Mouse (Mus musculus): ENCODE measurements at regions not wholly inside any gene's neighbourhood (a gene's known extent, or its start where the extent isn't known, plus 50 kb on each side); places are given as distances from the start of the nearest gene placed in this dataset.

- WGBS, result 11% methylated on average over 1 of the region's 1 CpGs
- Histone ChIP-seq H3K36me3 (no peaks in the 10 kb centered on the region), H3K9ac (no peak overlapping the region), H3K27me3 (no peaks in the 10 kb centered on the region), H3K27ac (no peak overlapping the region), H3K9me3 (no peaks in the 10 kb centered on the region), H3K4me1 (replicated peaks) (0 out of 2 replicates have a peak, but pooled peaks cover 3% of the 10 kb centered on the region), H3K4me2 (no peak overlapping the region), H3K4me3 (no peak overlapping the region)
- no peak for ATAC-seq (ENCODE audit: low FRiP score)
Measured at GRCm38 (mm10) chr12:119070446-119070845, 104.2 kb upstream of the Abcb5 start.

GRCm38 (mm10) chr12:119069747-119070146 is 103.5 kb upstream of the Abcb5 start:
- Histone ChIP-seq H3K4me2 (no peak overlapping the region), H3K4me1 (replicated peaks) (no peaks in the 10 kb centered on the region), H3K36me3 (no peaks in the 10 kb centered on the region), H3K9me3 (no peaks in the 10 kb centered on the region), H3K4me3 (no peak overlapping the region), H3K9ac (no peak overlapping the region), H3K27ac (no peak overlapping the region), H3K27me3 (no peaks in the 10 kb centered on the region)
- no peak for ATAC-seq (ENCODE audit: low FRiP score)
- 88% methylated on average over 3 of the region's 3 CpGs for WGBS

GRCm38 (mm10) chr12:119068079-119068478 is 101.9 kb upstream of the Abcb5 start:
- Histone ChIP-seq H3K4me3 (no peak overlapping the region), H3K9ac (no peak overlapping the region), H3K4me1 (replicated peaks) (no peaks in the 10 kb centered on the region), H3K9me3 (no peaks in the 10 kb centered on the region), H3K27me3 (no peaks in the 10 kb centered on the region), H3K27ac (no peak overlapping the region), H3K4me2 (no peak overlapping the region), H3K36me3 (no peaks in the 10 kb centered on the region)
- WGBS, result 91% methylated on average over 2 of the region's 2 CpGs
- no peak for ATAC-seq (ENCODE audit: low FRiP score)

GRCm38 (mm10) chr12:119062931-119063330 is 96.7 kb upstream of the Abcb5 start:
- no peak overlapping the region for H3K4me3 ChIP-seq
- no peak overlapping the region for H3K27ac ChIP-seq
- no peaks in the 10 kb centered on the region for H3K36me3 ChIP-seq
- WGBS, result 74% methylated on average over 2 of the region's 2 CpGs
- no peak overlapping the region for H3K9ac ChIP-seq
- no peaks in the 10 kb centered on the region for H3K4me1 ChIP-seq (replicated peaks)
- H3K9me3 ChIP-seq, result no peaks in the 10 kb centered on the region
- H3K27me3 ChIP-seq, result no peaks in the 10 kb centered on the region
- H3K4me2 ChIP-seq, result no peak overlapping the region
- no peak for ATAC-seq (ENCODE audit: low FRiP score)

GRCm38 (mm10) chr12:119062490-119062889 is 96.3 kb upstream of the Abcb5 start:
- Histone ChIP-seq H3K36me3 (no peaks in the 10 kb centered on the region), H3K4me2 (no peak overlapping the region), H3K4me3 (no peak overlapping the region), H3K4me1 (replicated peaks) (no peaks in the 10 kb centered on the region), H3K9ac (no peak overlapping the region), H3K27me3 (no peaks in the 10 kb centered on the region), H3K27ac (no peak overlapping the region), H3K9me3 (no peaks in the 10 kb centered on the region)
- no peak for ATAC-seq (ENCODE audit: low FRiP score)

- ATAC-seq (ENCODE audit: low FRiP score), result no peak
- H3K4me2 ChIP-seq, result no peak overlapping the region
- H3K4me3 ChIP-seq, result no peak overlapping the region
- H3K9ac ChIP-seq, result no peak overlapping the region
- H3K27ac ChIP-seq, result no peak overlapping the region
- WGBS, result 52% methylated on average over 3 of the region's 3 CpGs
- no peaks in the 10 kb centered on the region for H3K4me1 ChIP-seq (replicated peaks)
- H3K27me3 ChIP-seq, result no peaks in the 10 kb centered on the region
- H3K9me3 ChIP-seq, result no peaks in the 10 kb centered on the region
- no peaks in the 10 kb centered on the region for H3K36me3 ChIP-seq
Measured at GRCm38 (mm10) chr12:119054560-119054959, 88.3 kb upstream of the Abcb5 start.

- WGBS, result 62% methylated on average over 2 of the region's 2 CpGs
- ATAC-seq (ENCODE audit: low FRiP score), result no peak
- no peak overlapping the region for H3K27ac ChIP-seq
Measured at GRCm38 (mm10) chr12:119051692-119052379, 85.6 kb upstream of the Abcb5 start.

GRCm38 (mm10) chr12:119038306-119038705 is 72.1 kb upstream of the Abcb5 start:
- Histone ChIP-seq H3K4me1 (replicated peaks) (no peaks in the 10 kb centered on the region), H3K9me3 (no peaks in the 10 kb centered on the region), H3K36me3 (no peaks in the 10 kb centered on the region), H3K27me3 (no peaks in the 10 kb centered on the region), H3K9ac (no peak overlapping the region), H3K27ac (no peak overlapping the region), H3K4me3 (no peak overlapping the region), H3K4me2 (no peak overlapping the region)
- 97% methylated on average over 3 of the region's 3 CpGs for WGBS
- ATAC-seq (ENCODE audit: low FRiP score), result no peak

More at GRCm38 (mm10) chr12:119051692-119052379, 85.6 kb upstream of the Abcb5 start:
- no peaks in the 10 kb centered on the region for H3K27me3 ChIP-seq
- no peaks in the 10 kb centered on the region for H3K9me3 ChIP-seq
- no peaks in the 10 kb centered on the region for H3K36me3 ChIP-seq
- no peak overlapping the region for H3K9ac ChIP-seq
- H3K4me1 ChIP-seq (replicated peaks), result no peaks in the 10 kb centered on the region
- no peak overlapping the region for H3K4me3 ChIP-seq
- H3K4me2 ChIP-seq, result no peak overlapping the region

GRCm38 (mm10) chr12:119034828-119035227 is 68.6 kb upstream of the Abcb5 start:
- Histone ChIP-seq H3K9me3 (no peaks in the 10 kb centered on the region), H3K27ac (no peak overlapping the region), H3K4me1 (replicated peaks) (no peaks in the 10 kb centered on the region), H3K36me3 (no peaks in the 10 kb centered on the region), H3K27me3 (no peaks in the 10 kb centered on the region), H3K4me2 (no peak overlapping the region), H3K9ac (no peak overlapping the region), H3K4me3 (no peak overlapping the region)
- ATAC-seq (ENCODE audit: low FRiP score), result no peak
- 71% methylated on average over 4 of the region's 4 CpGs for WGBS

- H3K4me2 ChIP-seq, result no peak overlapping the region
- no peak overlapping the region for H3K27ac ChIP-seq
- no peak overlapping the region for H3K9ac ChIP-seq
- no peaks in the 10 kb centered on the region for H3K36me3 ChIP-seq
- no peak for ATAC-seq (ENCODE audit: low FRiP score)
- H3K4me3 ChIP-seq, result no peak overlapping the region
- 48% methylated on average over 2 of the region's 2 CpGs for WGBS
- no peaks in the 10 kb centered on the region for H3K4me1 ChIP-seq (replicated peaks)
- H3K9me3 ChIP-seq, result no peaks in the 10 kb centered on the region
- no peaks in the 10 kb centered on the region for H3K27me3 ChIP-seq
Measured at GRCm38 (mm10) chr12:119028711-119029110, 62.5 kb upstream of the Abcb5 start.

- Histone ChIP-seq H3K4me2 (no peak overlapping the region), H3K27ac (no peak overlapping the region), H3K4me3 (no peak overlapping the region), H3K36me3 (no peaks in the 10 kb centered on the region), H3K9ac (no peak overlapping the region), H3K4me1 (replicated peaks) (no peaks in the 10 kb centered on the region), H3K27me3 (no peaks in the 10 kb centered on the region), H3K9me3 (no peaks in the 10 kb centered on the region)
- 29% methylated on average over 2 of the region's 2 CpGs for WGBS
- ATAC-seq (ENCODE audit: low FRiP score), result no peak
Measured at GRCm38 (mm10) chr12:119028161-119028560, 61.9 kb upstream of the Abcb5 start.

- Histone ChIP-seq H3K9me3 (no peaks in the 10 kb centered on the region), H3K36me3 (no peaks in the 10 kb centered on the region), H3K4me3 (no peak overlapping the region), H3K27me3 (no peaks in the 10 kb centered on the region), H3K4me1 (replicated peaks) (no peaks in the 10 kb centered on the region), H3K9ac (no peak overlapping the region), H3K27ac (no peak overlapping the region), H3K4me2 (no peak overlapping the region)
- WGBS, result 41% methylated on average over 4 of the region's 4 CpGs
- ATAC-seq (ENCODE audit: low FRiP score), result no peak
Measured at GRCm38 (mm10) chr12:119027701-119028100, 61.5 kb upstream of the Abcb5 start.

- no peaks in the 10 kb centered on the region for H3K36me3 ChIP-seq
- no peak overlapping the region for H3K4me2 ChIP-seq
- 63% methylated on average over 1 of the region's 1 CpGs for WGBS
- no peak overlapping the region for H3K9ac ChIP-seq
- no peak overlapping the region for H3K27ac ChIP-seq
- no peak for ATAC-seq (ENCODE audit: low FRiP score)
- H3K4me3 ChIP-seq, result no peak overlapping the region
- no peaks in the 10 kb centered on the region for H3K27me3 ChIP-seq
- H3K9me3 ChIP-seq, result no peaks in the 10 kb centered on the region
- no peaks in the 10 kb centered on the region for H3K4me1 ChIP-seq (replicated peaks)
Measured at GRCm38 (mm10) chr12:119026311-119026710, 60.1 kb upstream of the Abcb5 start.

All from hindbrain, embryonic 13.5 days (tissue).